23 mouse cellular contexts compared by ENCODE assay signal in the genomic region with DNA sequence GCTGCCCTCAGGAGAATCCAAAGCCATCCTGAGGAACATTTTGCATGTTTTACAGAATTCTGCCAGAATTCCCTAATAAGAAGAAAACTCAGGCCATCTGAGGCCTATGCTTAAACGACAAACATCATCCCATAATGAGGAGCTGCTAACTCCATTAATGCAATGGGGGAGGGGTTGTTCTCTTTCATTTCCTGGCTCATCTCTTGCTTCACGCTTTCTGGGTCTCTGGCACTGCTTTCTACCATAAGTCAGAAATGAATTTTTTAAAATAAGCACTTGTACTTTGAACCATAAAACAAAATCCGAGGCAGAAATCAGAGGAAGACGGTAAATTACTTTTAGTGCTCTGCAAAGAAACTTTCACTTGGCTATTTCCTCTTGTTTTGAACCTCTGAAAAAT.
A peak's percentile ranks its signal among the peaks of the same experiment; 100 is the strongest.
DNase-seq lines count a peak whose midpoint lies in the region; ATAC-seq and TF ChIP-seq lines count a peak whose summit lies in the region.
"Had no signal": no experiment of that assay in that cellular context is flagged by ENCODE, and none has a peak within 500 bp of the region (broad histone marks: within the 10 kb centered on the region; RNA-seq: fewer than 3 reads in every experiment).

No protein-coding gene starts in this region.

- H3K9ac ChIP-seq in forebrain, embryonic 14.5 days (ENCODE audit: low read length): no peak overlapping the region
- H3K9ac ChIP-seq in forebrain, embryonic 16.5 days (replicated peaks; ENCODE audit: low read depth, low read length): no peak overlapping the region
- H3K9ac ChIP-seq: embryonic facial prominence, embryonic 12.5 days; embryonic facial prominence, embryonic 15.5 days; forebrain, embryonic 12.5 days; forebrain, embryonic 15.5 days had no signal

- H3K27me3 ChIP-seq in forebrain, embryonic 14.5 days (replicated peaks; ENCODE audit: control insufficient read depth, insufficient read depth, low read length): no peaks in the 10 kb centered on the region
- no peaks in the 10 kb centered on the region for H3K27me3 ChIP-seq in forebrain, embryonic 16.5 days (replicated peaks; ENCODE audit: control insufficient read depth, insufficient read depth, low read length)
- H3K27me3 ChIP-seq: embryonic facial prominence, embryonic 12.5 days; embryonic facial prominence, embryonic 15.5 days; forebrain, embryonic 12.5 days; forebrain, embryonic 15.5 days had no signal

- H3K9me3 ChIP-seq in forebrain, embryonic 14.5 days (replicated peaks; ENCODE audit: control insufficient read depth, low read length): no peaks in the 10 kb centered on the region
- no peaks in the 10 kb centered on the region for H3K9me3 ChIP-seq in forebrain, embryonic 16.5 days (ENCODE audit: control insufficient read depth, low read length)
- H3K9me3 ChIP-seq: embryonic facial prominence, embryonic 12.5 days; embryonic facial prominence, embryonic 15.5 days; forebrain, embryonic 10.5 days; forebrain, embryonic 12.5 days; forebrain, embryonic 15.5 days had no signal

- no peaks in the 10 kb centered on the region for H3K36me3 ChIP-seq in forebrain, embryonic 14.5 days (ENCODE audit: control insufficient read depth, insufficient read depth, low read length)
- H3K36me3 ChIP-seq in forebrain, embryonic 16.5 days (ENCODE audit: control insufficient read depth, insufficient read depth): no peaks in the 10 kb centered on the region
- H3K36me3 ChIP-seq: embryonic facial prominence, embryonic 12.5 days; embryonic facial prominence, embryonic 15.5 days; forebrain, embryonic 10.5 days; forebrain, embryonic 12.5 days; forebrain, embryonic 15.5 days had no signal

- peak; percentile 53 for DNase-seq in forebrain, embryonic 14.5 days (ENCODE audit: low spot score)
- DNase-seq in kidney, postnatal 14 days: peak; percentile 14
- no peak for DNase-seq in kidney, postnatal 25 days
- peak; percentile 8 for DNase-seq in lung, postnatal 10 days
- DNase-seq in lung, postnatal 25 days (ENCODE audit: low spot score): no peak
- DNase-seq in brain, embryonic 14.5 days (ENCODE audit: low read depth): peak; percentile 66
- DNase-seq in cerebellum, adult 8-10 months: no peak
- DNase-seq: adrenal gland, adult 2 months; adrenal gland, postnatal 10 days; adrenal gland, postnatal 25 days; cerebellum, adult 11-12 months; cerebellum, adult 2 months; cerebellum, adult 9-11 months; cerebellum, postnatal 14 days; cerebellum, postnatal 36 days; embryo, embryonic 11 days had no signal

- no peak overlapping the region for H3K4me3 ChIP-seq in forebrain, embryonic 14.5 days (ENCODE audit: low read depth, low read length)
- H3K4me3 ChIP-seq in forebrain, embryonic 16.5 days (replicated peaks; ENCODE audit: low read length): no peak overlapping the region
- H3K4me3 ChIP-seq: embryonic facial prominence, embryonic 12.5 days; embryonic facial prominence, embryonic 15.5 days; erythroblast, embryonic 14.5 days; forebrain, embryonic 10.5 days; forebrain, embryonic 12.5 days; forebrain, embryonic 15.5 days had no signal

- 70% methylated on average over 4 of the region's 4 CpGs for WGBS in forebrain, embryonic 14.5 days
- WGBS in forebrain, embryonic 16.5 days: 53% methylated on average over 4 of the region's 4 CpGs

- no peak for ATAC-seq in forebrain, embryonic 14.5 days
- no peak for ATAC-seq in forebrain, embryonic 16.5 days
- ATAC-seq: forebrain, embryonic 15.5 days had no signal

- no peak for TF ChIP-seq CTCF in brain, embryonic 14.5 days (IDR thresholded peaks at IDR 0.05; ENCODE audit: borderline replicate concordance, extremely low read depth, insufficient read depth, insufficient read length)

- TF ChIP-seq POLR2A in brain, embryonic 14.5 days (IDR thresholded peaks at IDR 0.05; ENCODE audit: borderline replicate concordance, extremely low read depth, insufficient read depth, insufficient read length, poor library complexity, severe bottlenecking): no peak

- H3K4me1 ChIP-seq in forebrain, embryonic 14.5 days (ENCODE audit: control insufficient read depth, insufficient read depth, low read length): no peaks in the 10 kb centered on the region
- H3K4me1 ChIP-seq in forebrain, embryonic 16.5 days (replicated peaks; ENCODE audit: control insufficient read depth, insufficient read depth, low read length): peaks cover 12% of the 10 kb centered on the region
- H3K4me1 ChIP-seq: embryonic facial prominence, embryonic 12.5 days; embryonic facial prominence, embryonic 15.5 days; forebrain, embryonic 10.5 days; forebrain, embryonic 12.5 days had no signal

- no peak overlapping the region for H3K27ac ChIP-seq in forebrain, embryonic 14.5 days (ENCODE audit: low read depth, low read length)
- no peak overlapping the region for H3K27ac ChIP-seq in forebrain, embryonic 16.5 days (ENCODE audit: low read length)
- H3K27ac ChIP-seq: embryonic facial prominence, embryonic 12.5 days; embryonic facial prominence, embryonic 15.5 days; forebrain, embryonic 10.5 days; forebrain, embryonic 12.5 days; forebrain, embryonic 15.5 days had no signal

- H3K4me2 ChIP-seq in forebrain, embryonic 14.5 days (ENCODE audit: low read length): no peak overlapping the region
- no peak overlapping the region for H3K4me2 ChIP-seq in forebrain, embryonic 16.5 days (ENCODE audit: low read length)
- H3K4me2 ChIP-seq: embryonic facial prominence, embryonic 12.5 days; embryonic facial prominence, embryonic 15.5 days; forebrain, embryonic 12.5 days; forebrain, embryonic 15.5 days had no signal

Comparison
In these comparisons a context has a peak if more than half of its experiments do, and no peak if none do; other contexts are left out.
1. DNase-seq: peak in forebrain, embryonic 14.5 days (single experiment), kidney, postnatal 14 days (single experiment), lung, postnatal 10 days (single experiment) and brain, embryonic 14.5 days (single experiment); none in kidney, postnatal 25 days (0 of 2), lung, postnatal 25 days (single experiment) and cerebellum, adult 8-10 months (single experiment).